Mouse (Mus musculus): ENCODE measurements around the gene Rbfox3. TPM values are rescaled to one million over a fixed set of nuclear protein-coding genes. Genes with fewer than 3 reads are reported as not detected.

Gene Rbfox3
- polyA plus RNA-seq, 1 experiment from 2014 or later = 0.69 TPM

DNA sequence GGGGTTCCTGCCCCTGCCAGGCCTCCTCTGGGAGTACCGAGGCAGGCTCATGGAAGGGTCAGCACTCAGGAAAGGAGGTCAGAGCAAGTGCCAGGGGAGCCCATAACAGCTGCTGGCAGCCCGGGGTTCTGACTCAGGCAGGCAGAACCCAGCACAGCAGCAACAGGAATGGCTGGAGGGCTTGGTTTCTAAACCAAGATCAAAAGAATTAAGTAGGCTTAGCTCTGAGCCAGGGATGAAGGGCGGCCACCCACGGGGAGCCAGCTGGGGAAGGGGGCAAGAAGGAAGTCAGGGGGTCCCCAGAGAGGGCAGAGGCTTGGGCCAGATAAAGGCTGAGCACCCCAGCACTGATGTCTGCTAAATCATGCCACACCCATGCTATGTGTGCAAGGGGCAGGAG, 356.9 kb downstream of the Rbfox3 start:
- no peaks in the 10 kb centered on the region for H3K4me1 ChIP-seq (ENCODE audit: control insufficient read depth, insufficient read depth, low read length)
- H3K9me3 ChIP-seq (replicated peaks; ENCODE audit: control insufficient read depth, low read length) = no peaks in the 10 kb centered on the region
- no peak overlapping the region for H3K4me2 ChIP-seq
- no peaks in the 10 kb centered on the region for H3K36me3 ChIP-seq (ENCODE audit: control insufficient read depth, insufficient read depth, low read length)
- peaks cover 43% of the 10 kb centered on the region for H3K27me3 ChIP-seq (ENCODE audit: control insufficient read depth, insufficient read depth, low read length)
- H3K9ac ChIP-seq (ENCODE audit: low read depth, low read length) = no peak overlapping the region
- H3K4me3 ChIP-seq (ENCODE audit: low read depth, low read length) = no peak overlapping the region
- ATAC-seq (replicated peaks; ENCODE audit: insufficient number of reproducible peaks, low FRiP score, low TSS enrichment) = no peak
- WGBS (ENCODE audit: insufficient replicate concordance) = 8% methylated on average over 4 of the region's 4 CpGs
- no peak overlapping the region for H3K27ac ChIP-seq (ENCODE audit: low read depth, low read length)

DNA sequence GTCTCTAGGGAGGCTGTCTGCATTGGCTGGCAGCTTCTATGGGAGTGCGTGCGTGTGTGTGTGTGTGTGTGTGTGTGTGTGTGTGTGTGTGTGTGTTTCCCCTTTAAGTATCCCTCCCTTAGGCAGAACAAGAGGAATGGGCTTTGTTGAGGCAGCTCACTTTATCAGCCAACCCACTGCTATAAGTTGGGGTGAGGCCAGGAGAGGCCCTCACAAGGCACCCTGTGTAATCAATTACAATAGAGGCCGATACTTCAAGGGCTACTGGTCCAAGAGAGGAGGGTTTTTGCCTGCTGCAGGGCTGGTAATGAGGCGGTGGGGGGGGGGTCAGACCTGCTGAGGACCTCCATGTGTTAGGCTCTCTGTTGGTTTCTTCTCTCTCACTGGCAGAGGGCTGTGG, 357.5 kb downstream of the Rbfox3 start:
- no peak for ATAC-seq (replicated peaks; ENCODE audit: insufficient number of reproducible peaks, low FRiP score, low TSS enrichment)
- Histone ChIP-seq H3K9ac (ENCODE audit: low read depth, low read length) (no peak overlapping the region), H3K4me1 (ENCODE audit: control insufficient read depth, insufficient read depth, low read length) (no peaks in the 10 kb centered on the region), H3K9me3 (replicated peaks; ENCODE audit: control insufficient read depth, low read length) (no peaks in the 10 kb centered on the region), H3K36me3 (ENCODE audit: control insufficient read depth, insufficient read depth, low read length) (no peaks in the 10 kb centered on the region), H3K27me3 (ENCODE audit: control insufficient read depth, insufficient read depth, low read length) (peaks cover 43% of the 10 kb centered on the region), H3K4me2 (no peak overlapping the region), H3K4me3 (ENCODE audit: low read depth, low read length) (no peak overlapping the region), H3K27ac (ENCODE audit: low read depth, low read length) (no peak overlapping the region)
- 37% methylated on average over 4 of the region's 4 CpGs for WGBS (ENCODE audit: insufficient replicate concordance)

DNA sequence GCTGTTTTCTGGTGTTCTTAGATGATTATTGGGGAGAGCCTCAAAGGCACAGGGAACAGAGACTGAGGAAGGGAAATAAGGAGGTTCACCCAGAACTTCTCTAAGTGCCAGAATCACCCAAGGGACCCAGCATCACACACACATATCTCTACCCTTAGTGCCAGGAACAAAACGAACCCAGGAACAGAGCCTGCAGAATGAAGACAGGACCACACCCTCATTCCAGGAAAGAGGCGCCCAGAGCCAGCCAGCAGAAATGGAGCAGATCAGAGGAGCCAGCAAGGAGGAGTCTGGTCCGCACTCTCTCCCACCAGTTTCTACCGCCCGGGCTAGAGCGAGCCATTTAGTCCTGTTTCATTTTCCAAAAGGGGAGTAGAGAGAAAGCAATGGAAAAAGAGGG, 358.4 kb downstream of the Rbfox3 start:
- peaks cover 43% of the 10 kb centered on the region for H3K27me3 ChIP-seq (ENCODE audit: control insufficient read depth, insufficient read depth, low read length)
- H3K4me2 ChIP-seq = no peak overlapping the region
- H3K9ac ChIP-seq (ENCODE audit: low read depth, low read length) = no peak overlapping the region
- ATAC-seq (replicated peaks; ENCODE audit: insufficient number of reproducible peaks, low FRiP score, low TSS enrichment) = no peak
- no peaks in the 10 kb centered on the region for H3K4me1 ChIP-seq (ENCODE audit: control insufficient read depth, insufficient read depth, low read length)
- H3K4me3 ChIP-seq (ENCODE audit: low read depth, low read length) = no peak overlapping the region
- no peaks in the 10 kb centered on the region for H3K36me3 ChIP-seq (ENCODE audit: control insufficient read depth, insufficient read depth, low read length)
- 37% methylated on average over 6 of the region's 6 CpGs for WGBS (ENCODE audit: insufficient replicate concordance)
- no peak overlapping the region for H3K27ac ChIP-seq (ENCODE audit: low read depth, low read length)
- no peaks in the 10 kb centered on the region for H3K9me3 ChIP-seq (replicated peaks; ENCODE audit: control insufficient read depth, low read length)

DNA sequence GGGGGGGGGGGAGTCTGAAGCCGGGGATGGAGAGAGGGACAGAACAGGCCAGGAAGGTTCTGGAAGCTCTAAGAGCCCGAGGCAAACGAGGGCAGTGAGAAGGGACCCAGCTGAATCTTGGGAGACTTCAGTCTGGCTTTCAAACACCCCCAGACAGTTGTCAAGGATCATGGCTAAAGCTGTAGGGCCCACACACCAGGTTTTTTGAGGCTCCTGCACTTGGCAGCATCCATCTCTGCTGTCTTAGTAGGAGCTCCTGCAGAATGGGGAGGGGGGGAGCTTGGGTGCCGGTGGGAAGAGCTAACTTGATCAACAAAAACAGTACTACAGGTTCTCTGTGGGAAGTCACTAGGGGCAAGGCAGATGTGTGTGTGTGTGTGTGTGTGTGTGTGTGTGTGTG, 358.9 kb downstream of the Rbfox3 start:
- 74% methylated on average over 4 of the region's 4 CpGs for WGBS (ENCODE audit: insufficient replicate concordance)
- no peaks in the 10 kb centered on the region for H3K36me3 ChIP-seq (ENCODE audit: control insufficient read depth, insufficient read depth, low read length)
- H3K4me2 ChIP-seq = no peak overlapping the region
- H3K4me1 ChIP-seq (ENCODE audit: control insufficient read depth, insufficient read depth, low read length) = no peaks in the 10 kb centered on the region
- no peaks in the 10 kb centered on the region for H3K9me3 ChIP-seq (replicated peaks; ENCODE audit: control insufficient read depth, low read length)
- no peak overlapping the region for H3K9ac ChIP-seq (ENCODE audit: low read depth, low read length)
- H3K27me3 ChIP-seq (ENCODE audit: control insufficient read depth, insufficient read depth, low read length) = peaks cover 43% of the 10 kb centered on the region
- ATAC-seq (replicated peaks; ENCODE audit: insufficient number of reproducible peaks, low FRiP score, low TSS enrichment) = no peak
- no peak overlapping the region for H3K4me3 ChIP-seq (ENCODE audit: low read depth, low read length)
- H3K27ac ChIP-seq (ENCODE audit: low read depth, low read length) = no peak overlapping the region

DNA sequence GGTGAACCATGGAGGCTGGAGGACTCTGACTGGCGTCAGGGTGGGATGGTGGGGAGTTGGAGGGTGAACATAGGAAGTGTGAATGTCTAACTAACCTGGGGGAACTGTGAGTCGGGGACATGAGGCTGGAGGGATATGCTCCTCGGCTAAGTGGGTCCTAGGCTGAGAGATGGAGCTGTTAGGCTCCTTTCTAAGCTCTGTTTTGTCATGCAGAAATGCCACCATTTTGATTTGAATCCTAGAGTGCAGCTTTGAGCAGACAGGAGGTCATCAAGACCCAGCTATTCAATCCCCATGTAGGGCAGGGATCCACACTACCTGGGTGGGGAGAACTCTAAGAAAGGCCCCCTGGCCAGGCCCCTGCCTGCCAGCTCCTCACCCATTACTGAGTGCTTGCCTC, 359.7 kb downstream of the Rbfox3 start:
- WGBS (ENCODE audit: insufficient replicate concordance) = 46% methylated on average over 3 of the region's 3 CpGs
- Histone ChIP-seq H3K4me3 (ENCODE audit: low read depth, low read length) (no peak overlapping the region), H3K4me1 (ENCODE audit: control insufficient read depth, insufficient read depth, low read length) (no peaks in the 10 kb centered on the region), H3K27ac (ENCODE audit: low read depth, low read length) (no peak overlapping the region), H3K4me2 (no peak overlapping the region), H3K36me3 (ENCODE audit: control insufficient read depth, insufficient read depth, low read length) (no peaks in the 10 kb centered on the region), H3K9ac (ENCODE audit: low read depth, low read length) (no peak overlapping the region), H3K27me3 (ENCODE audit: control insufficient read depth, insufficient read depth, low read length) (peaks cover 43% of the 10 kb centered on the region), H3K9me3 (replicated peaks; ENCODE audit: control insufficient read depth, low read length) (no peaks in the 10 kb centered on the region)
- no peak for ATAC-seq (replicated peaks; ENCODE audit: insufficient number of reproducible peaks, low FRiP score, low TSS enrichment)

DNA sequence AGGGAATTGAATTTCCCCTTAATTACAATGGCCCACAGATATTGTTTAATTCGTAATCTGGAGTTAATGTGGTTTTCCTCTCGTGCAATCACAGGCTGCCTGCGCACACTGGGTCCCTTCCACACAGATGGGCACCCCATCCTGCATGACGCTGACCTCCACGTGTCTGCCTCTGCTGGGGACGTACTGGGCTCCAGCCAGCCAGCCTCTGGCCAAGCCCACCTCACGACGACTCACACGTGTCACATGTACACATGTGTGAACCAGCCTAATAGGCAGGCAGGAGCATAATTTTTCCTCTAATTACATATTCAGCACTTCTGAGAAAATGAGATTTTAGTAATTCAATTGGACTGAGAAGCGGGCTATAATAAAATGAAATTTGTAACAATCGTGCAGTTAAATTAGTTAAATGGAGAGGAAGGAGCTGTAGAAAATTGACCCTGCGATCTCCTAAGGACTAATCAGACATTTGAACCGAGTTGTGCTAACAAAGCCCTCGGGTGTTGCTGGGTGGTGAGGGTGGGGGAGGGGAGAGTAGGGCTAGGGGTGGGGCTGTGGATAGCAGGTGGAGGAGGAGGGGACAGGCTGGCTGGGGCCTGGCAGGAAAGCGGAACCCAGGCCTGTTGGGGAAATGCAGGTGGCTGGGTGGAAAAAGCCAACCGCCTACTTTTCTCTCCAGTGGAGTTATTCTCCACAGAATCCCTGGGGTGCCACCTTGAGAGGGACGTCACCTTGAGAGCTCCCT, 360.4 kb downstream of the Rbfox3 start:
- H3K4me3 ChIP-seq (ENCODE audit: low read depth, low read length) = no peak overlapping the region
- WGBS (ENCODE audit: insufficient replicate concordance) = 36% methylated on average over 17 of the region's 17 CpGs
- ATAC-seq (replicated peaks; ENCODE audit: insufficient number of reproducible peaks, low FRiP score, low TSS enrichment) = no peak
- H3K9ac ChIP-seq (ENCODE audit: low read depth, low read length) = no peak overlapping the region
- H3K27me3 ChIP-seq (ENCODE audit: control insufficient read depth, insufficient read depth, low read length) = peaks cover 43% of the 10 kb centered on the region
- H3K4me2 ChIP-seq = no peak overlapping the region
- H3K4me1 ChIP-seq (ENCODE audit: control insufficient read depth, insufficient read depth, low read length) = no peaks in the 10 kb centered on the region
- no peak overlapping the region for H3K27ac ChIP-seq (ENCODE audit: low read depth, low read length)
- H3K36me3 ChIP-seq (ENCODE audit: control insufficient read depth, insufficient read depth, low read length) = no peaks in the 10 kb centered on the region
- no peaks in the 10 kb centered on the region for H3K9me3 ChIP-seq (replicated peaks; ENCODE audit: control insufficient read depth, low read length)

DNA sequence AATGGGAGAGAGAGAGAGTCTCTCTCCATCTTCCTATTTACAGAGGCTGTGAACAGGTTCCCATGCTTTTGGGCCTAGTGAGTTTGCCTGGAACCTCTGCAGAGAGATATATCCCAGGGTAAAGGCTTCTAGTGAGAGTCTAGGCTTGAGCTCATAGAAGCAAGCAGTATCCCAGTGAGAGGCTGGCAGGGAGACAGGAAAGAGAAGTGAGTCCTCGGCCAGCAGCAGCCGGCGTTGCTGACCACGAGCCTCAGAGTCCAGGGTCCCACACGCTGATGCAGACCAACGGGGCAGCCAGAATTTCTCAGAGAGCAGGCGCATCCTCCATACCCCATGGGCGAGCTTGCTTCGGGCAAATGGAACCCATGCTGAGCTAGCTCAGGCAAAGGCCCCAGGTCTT, 363.2 kb downstream of the Rbfox3 start:
- Histone ChIP-seq H3K27me3 (ENCODE audit: control insufficient read depth, insufficient read depth, low read length) (peaks cover 29% of the 10 kb centered on the region), H3K4me3 (ENCODE audit: low read depth, low read length) (no peak overlapping the region), H3K27ac (ENCODE audit: low read depth, low read length) (no peak overlapping the region), H3K4me2 (no peak overlapping the region), H3K9me3 (replicated peaks; ENCODE audit: control insufficient read depth, low read length) (no peaks in the 10 kb centered on the region), H3K36me3 (ENCODE audit: control insufficient read depth, insufficient read depth, low read length) (no peaks in the 10 kb centered on the region), H3K4me1 (ENCODE audit: control insufficient read depth, insufficient read depth, low read length) (no peaks in the 10 kb centered on the region), H3K9ac (ENCODE audit: low read depth, low read length) (no peak overlapping the region)
- 77% methylated on average over 9 of the region's 9 CpGs for WGBS (ENCODE audit: insufficient replicate concordance)
- ATAC-seq (replicated peaks; ENCODE audit: insufficient number of reproducible peaks, low FRiP score, low TSS enrichment) = no peak

DNA sequence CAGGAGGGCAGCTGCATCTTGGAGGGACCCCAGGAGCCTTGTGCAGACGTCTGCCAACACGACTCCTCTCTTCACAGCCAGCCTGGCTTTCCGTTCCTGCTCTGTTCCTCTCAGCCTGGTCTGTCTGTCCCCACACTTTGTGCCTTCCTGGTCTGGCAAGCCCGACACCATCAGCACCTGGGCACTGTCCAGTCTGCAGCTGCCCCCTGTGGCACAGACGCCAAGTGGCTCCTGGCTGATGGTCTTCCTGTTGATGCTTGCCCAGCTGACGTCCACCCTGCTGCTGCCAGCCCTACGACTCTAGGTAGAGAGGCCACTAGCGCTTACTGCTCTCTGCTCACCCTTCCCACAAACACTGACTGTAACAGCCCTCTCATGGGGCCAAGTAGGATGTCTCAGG, 365.1 kb downstream of the Rbfox3 start:
- H3K36me3 ChIP-seq (ENCODE audit: control insufficient read depth, insufficient read depth, low read length) = no peaks in the 10 kb centered on the region
- no peak overlapping the region for H3K9ac ChIP-seq (ENCODE audit: low read depth, low read length)
- no peak overlapping the region for H3K27ac ChIP-seq (ENCODE audit: low read depth, low read length)
- WGBS (ENCODE audit: insufficient replicate concordance) = 68% methylated on average over 8 of the region's 8 CpGs
- H3K9me3 ChIP-seq (replicated peaks; ENCODE audit: control insufficient read depth, low read length) = no peaks in the 10 kb centered on the region
- no peaks in the 10 kb centered on the region for H3K4me1 ChIP-seq (ENCODE audit: control insufficient read depth, insufficient read depth, low read length)
- peaks cover 26% of the 10 kb centered on the region for H3K27me3 ChIP-seq (ENCODE audit: control insufficient read depth, insufficient read depth, low read length)
- ATAC-seq (replicated peaks; ENCODE audit: insufficient number of reproducible peaks, low FRiP score, low TSS enrichment) = no peak
- H3K4me3 ChIP-seq (ENCODE audit: low read depth, low read length) = no peak overlapping the region
- H3K4me2 ChIP-seq = no peak overlapping the region

DNA sequence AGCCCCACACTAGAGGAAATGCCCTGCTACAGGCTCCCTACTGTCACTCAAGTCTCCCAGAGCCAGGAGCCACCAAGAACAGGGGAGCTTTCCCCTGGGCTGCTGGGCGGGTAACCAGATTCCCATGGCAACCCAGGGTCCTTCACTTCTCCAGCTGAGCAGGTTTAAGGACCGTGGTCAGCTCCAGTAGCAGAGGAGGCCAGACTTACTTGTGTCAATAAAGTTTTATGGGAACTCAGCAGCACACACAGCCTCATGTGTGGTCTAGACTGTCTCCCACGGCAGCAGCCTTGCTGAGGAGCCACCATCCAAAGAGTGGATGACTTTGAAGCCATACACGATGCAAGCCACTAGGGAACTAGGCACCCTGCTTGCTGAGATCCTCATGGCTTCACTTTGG, 365.7 kb downstream of the Rbfox3 start:
- Histone ChIP-seq H3K4me3 (ENCODE audit: low read depth, low read length) (no peak overlapping the region), H3K4me1 (ENCODE audit: control insufficient read depth, insufficient read depth, low read length) (no peaks in the 10 kb centered on the region), H3K27me3 (ENCODE audit: control insufficient read depth, insufficient read depth, low read length) (peaks cover 27% of the 10 kb centered on the region), H3K9me3 (replicated peaks; ENCODE audit: control insufficient read depth, low read length) (no peaks in the 10 kb centered on the region), H3K9ac (ENCODE audit: low read depth, low read length) (no peak overlapping the region), H3K36me3 (ENCODE audit: control insufficient read depth, insufficient read depth, low read length) (no peaks in the 10 kb centered on the region), H3K4me2 (no peak overlapping the region), H3K27ac (ENCODE audit: low read depth, low read length) (no peak overlapping the region)
- no peak for ATAC-seq (replicated peaks; ENCODE audit: insufficient number of reproducible peaks, low FRiP score, low TSS enrichment)
- 25% methylated on average over 4 of the region's 4 CpGs for WGBS (ENCODE audit: insufficient replicate concordance)
